Mouse (Mus musculus): ENCODE results near the gene Jak1.

DNA sequence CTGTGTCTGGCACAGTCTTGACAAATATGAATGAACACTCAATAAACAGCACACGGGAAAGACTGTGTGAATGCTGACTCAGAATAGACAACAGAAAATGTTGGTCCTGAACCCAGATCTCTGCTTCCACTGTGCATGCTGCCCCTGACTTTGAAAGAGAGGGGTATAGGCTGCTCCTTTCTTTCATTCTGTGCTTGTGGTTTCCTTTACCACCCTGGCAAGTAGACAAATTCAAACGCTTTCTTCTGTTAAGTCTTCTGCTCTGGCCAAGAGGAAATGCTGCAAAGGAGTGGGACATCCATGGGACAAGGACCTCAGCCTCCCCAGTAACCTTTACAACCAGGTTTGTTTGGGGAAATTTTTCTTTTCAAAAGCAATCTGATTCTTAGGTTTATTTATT is 57.6 kb downstream of the Jak1 start:
- no peak for TF ChIP-seq CTCF (conservative IDR thresholded peaks at IDR 0.05; ENCODE audit: insufficient read depth, insufficient read length, low read depth, low read length)
- no peak for TF ChIP-seq POLR2A (IDR thresholded peaks at IDR 0.05; ENCODE audit: low read depth, low read length)

Measured in kidney, adult 2 months (tissue).